Mouse (Mus musculus) left cerebral cortex, postnatal 14 days (tissue): ENCODE data around the gene Megf11. TPM values are rescaled to one million over a fixed set of nuclear protein-coding genes. Genes with fewer than 3 reads are reported as not detected.

Experiments used
- DNase-seq, 2 experiments: peaks; one replicate each; pipeline ENCODE4 v3.0.0; 2021 to 2022; ENCODE audit warnings: low spot score in 2 of 2, mixed read lengths in 1 of 2
- intact Hi-C: fragments of 180-260 bp; cut with DNase I; formaldehyde crosslinking; loops from one replicate; pipeline ENCODE4 v1.15.1; 2025
- total RNA-seq, 2 experiments: library from RNA; stranded (reverse); gene quantifications; 2 replicates each; pipeline ENCODE4 v1.2.3; 2021

Megf11 gene
- total RNA-seq, 2 experiments from 2014 or later: 13.6 to 14.5 TPM

- no peak for DNase-seq
These were observed 152.4 kb downstream of the Megf11 start for GRCm38 (mm10) chr9:64537821-64538220.

GRCm38 (mm10) chr9:64542246-64542645, 156.8 kb downstream of the Megf11 start:
- intact Hi-C loops: no loop called here
- no peak for DNase-seq

More at GRCm38 (mm10) chr9:64537821-64538220, 152.4 kb downstream of the Megf11 start:
- intact Hi-C loops: no loop called here

GRCm38 (mm10) chr9:64543125-64543524, 157.7 kb downstream of the Megf11 start:
- no peak for DNase-seq
- intact Hi-C loops: no loop called here

- intact Hi-C loops: no loop called here
- DNase-seq: no peak
These were observed 161.0 kb downstream of the Megf11 start for GRCm38 (mm10) chr9:64546344-64546991.

- DNase-seq: no peak
- intact Hi-C loops: no loop called here
These were observed 162.9 kb downstream of the Megf11 start for GRCm38 (mm10) chr9:64548332-64548731.

- no peak for DNase-seq
- intact Hi-C loops: no loop called here
These were observed 165.9 kb downstream of the Megf11 start for GRCm38 (mm10) chr9:64551307-64551706.

GRCm38 (mm10) chr9:64552046-64552445, 166.6 kb downstream of the Megf11 start:
- intact Hi-C loops: no loop called here
- DNase-seq: no peak

- intact Hi-C loops: no loop called here
- no peak for DNase-seq
These were observed 168.0 kb downstream of the Megf11 start for GRCm38 (mm10) chr9:64553441-64553840.

- no peak for DNase-seq
- intact Hi-C loops: no loop called here
These were observed 170.2 kb downstream of the Megf11 start for GRCm38 (mm10) chr9:64555620-64556019.

- no peak for DNase-seq
- intact Hi-C loops: no loop called here
These were observed 171.8 kb downstream of the Megf11 start for GRCm38 (mm10) chr9:64557110-64557745.

- intact Hi-C loops: no loop called here
- DNase-seq: no peak
These were observed 172.6 kb downstream of the Megf11 start for GRCm38 (mm10) chr9:64557846-64558530.

- intact Hi-C loops: no loop called here
- DNase-seq: no peak
These were observed 178.9 kb downstream of the Megf11 start for GRCm38 (mm10) chr9:64564315-64564767.

GRCm38 (mm10) chr9:64565915-64566314, 180.5 kb downstream of the Megf11 start:
- DNase-seq: no peak
- intact Hi-C loops: no loop called here

GRCm38 (mm10) chr9:64566376-64566775, 180.9 kb downstream of the Megf11 start:
- no peak for DNase-seq
- intact Hi-C loops: no loop called here

- intact Hi-C loops: no loop called here
- no peak for DNase-seq
These were observed 182.1 kb downstream of the Megf11 start for GRCm38 (mm10) chr9:64567482-64567881.

GRCm38 (mm10) chr9:64568467-64569260, 183.2 kb downstream of the Megf11 start:
- intact Hi-C loops: no loop called here
- DNase-seq: no peak

- intact Hi-C loops: no loop called here
- no peak for DNase-seq
These were observed 185.0 kb downstream of the Megf11 start for GRCm38 (mm10) chr9:64570448-64570847.

GRCm38 (mm10) chr9:64571091-64571490, 185.7 kb downstream of the Megf11 start:
- intact Hi-C loops: no loop called here

GRCm38 (mm10) chr9:64572629-64573190, 187.3 kb downstream of the Megf11 start:
- intact Hi-C loops: no loop called here
- no peak for DNase-seq

More at GRCm38 (mm10) chr9:64571091-64571490, 185.7 kb downstream of the Megf11 start:
- DNase-seq: no peak
